Mouse (Mus musculus): ENCODE results near the gene A930017K11Rik. TPM values are rescaled to one million over a fixed set of nuclear protein-coding genes. Genes with fewer than 3 reads are reported as not detected.

The A930017K11Rik gene
- total RNA-seq, 2 experiments from 2014 or later = 0.34 to 0.47 TPM

DNA sequence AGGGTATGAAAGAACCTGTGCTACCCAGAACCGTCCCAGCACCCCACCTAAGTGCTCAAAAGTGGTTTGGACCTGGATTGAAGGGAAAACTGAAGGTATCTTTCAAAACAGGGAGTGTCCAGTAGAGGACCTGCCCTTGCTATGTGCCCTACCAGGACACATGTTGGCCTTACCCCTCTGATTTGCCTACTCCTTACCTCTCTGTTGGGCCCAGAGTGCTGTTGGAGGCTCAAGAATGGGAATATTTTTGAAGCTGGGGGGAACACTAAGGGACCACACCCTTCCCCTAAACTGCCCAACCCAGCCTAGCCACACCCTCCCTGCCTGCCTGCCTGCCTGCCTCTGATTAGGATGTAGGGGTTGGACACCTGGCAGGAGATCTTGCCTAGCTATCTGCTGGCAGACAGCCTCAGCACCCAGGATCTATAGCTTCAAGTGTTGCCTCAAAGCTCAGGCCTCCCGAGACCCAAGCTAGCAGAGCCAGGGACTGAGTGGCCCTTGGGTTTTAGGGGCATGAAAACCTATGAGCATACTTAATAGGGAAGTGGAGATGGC, 9.7 kb downstream of the A930017K11Rik start:
- no peak for DNase-seq (ENCODE audit: extremely low spot score in 1 of 2, low spot score in 1 of 2)

DNA sequence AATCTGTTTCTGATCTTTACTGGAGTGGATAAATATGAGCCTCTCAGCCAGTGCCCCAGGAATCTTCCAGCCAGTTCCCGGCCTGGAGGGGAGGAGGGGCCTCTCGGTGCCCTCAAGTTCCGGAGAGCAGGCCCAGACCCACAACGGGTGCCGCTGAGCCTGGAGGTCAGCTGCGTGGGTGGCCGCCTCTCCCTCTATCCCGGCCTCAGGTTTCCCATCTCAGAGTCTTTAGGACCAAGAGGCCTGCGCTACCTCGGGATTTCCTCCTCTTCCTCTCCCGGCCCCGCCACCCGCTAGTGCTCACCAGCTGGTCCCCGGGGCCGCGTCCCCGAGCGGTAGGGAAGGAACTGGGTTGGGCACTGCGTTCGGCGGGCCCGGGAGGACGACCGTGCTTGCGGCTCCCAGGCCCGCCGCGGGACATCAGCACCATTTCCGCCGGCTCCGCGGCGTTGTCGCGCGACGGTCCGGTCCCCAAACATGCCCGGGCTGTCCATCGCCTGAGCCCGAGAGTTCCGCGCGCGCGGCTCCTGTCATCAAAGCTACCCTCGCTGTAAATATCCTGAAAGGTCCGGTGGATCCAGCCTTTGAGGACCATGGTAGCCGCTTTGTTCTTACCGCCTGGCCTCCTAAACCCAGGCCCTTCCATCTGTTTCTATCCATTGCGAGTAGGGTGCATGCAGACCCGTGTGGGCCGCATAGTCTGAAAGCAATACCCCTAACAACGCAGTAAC, 10.7 kb downstream of the A930017K11Rik start:
- DNase-seq (ENCODE audit: extremely low spot score in 1 of 2, low spot score in 1 of 2) = peak; percentile 77 to 81

DNA sequence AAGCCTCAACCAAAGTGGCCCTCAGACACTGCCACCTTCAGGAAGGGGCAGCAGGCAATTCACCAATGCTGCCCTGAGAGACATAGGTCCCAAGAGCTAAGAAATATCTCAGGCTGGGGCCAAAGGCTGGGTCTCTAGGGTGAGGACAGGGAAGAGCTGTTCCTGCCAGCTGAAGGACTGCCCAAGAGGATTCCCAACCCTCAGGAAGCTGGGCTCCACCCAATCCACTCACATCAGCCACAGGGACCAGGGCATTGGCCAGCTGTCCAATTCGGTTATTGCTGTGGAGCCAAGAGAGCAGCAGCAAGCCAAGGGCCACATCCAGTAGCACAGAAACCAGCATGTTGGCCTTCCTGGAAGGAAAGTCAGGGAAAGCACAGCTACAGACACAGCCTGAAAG, 17.8 kb downstream of the A930017K11Rik start:
- DNase-seq (ENCODE audit: extremely low spot score in 1 of 2, low spot score in 1 of 2) = no peak

DNA sequence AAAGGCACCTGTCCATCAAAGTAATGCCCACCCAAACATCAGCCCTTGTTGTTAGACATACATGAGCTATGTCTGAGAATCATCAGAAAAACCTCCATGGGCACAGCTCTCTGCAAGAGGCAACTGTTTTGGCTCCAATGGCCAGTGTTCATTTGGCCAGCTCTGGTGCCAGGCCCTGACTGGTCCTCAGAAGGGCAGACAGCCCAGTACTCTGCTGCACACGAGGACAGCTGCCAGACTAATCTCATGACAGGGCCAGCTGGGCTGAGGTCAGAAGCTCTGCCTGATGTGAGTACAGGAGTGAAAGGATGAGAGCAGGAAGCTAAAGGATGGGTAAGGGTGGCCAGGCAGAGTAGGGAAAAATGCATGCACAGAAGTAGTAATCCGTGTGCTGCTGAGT, 27.0 kb downstream of the A930017K11Rik start:
- DNase-seq (ENCODE audit: extremely low spot score in 1 of 2, low spot score in 1 of 2) = no peak

DNA sequence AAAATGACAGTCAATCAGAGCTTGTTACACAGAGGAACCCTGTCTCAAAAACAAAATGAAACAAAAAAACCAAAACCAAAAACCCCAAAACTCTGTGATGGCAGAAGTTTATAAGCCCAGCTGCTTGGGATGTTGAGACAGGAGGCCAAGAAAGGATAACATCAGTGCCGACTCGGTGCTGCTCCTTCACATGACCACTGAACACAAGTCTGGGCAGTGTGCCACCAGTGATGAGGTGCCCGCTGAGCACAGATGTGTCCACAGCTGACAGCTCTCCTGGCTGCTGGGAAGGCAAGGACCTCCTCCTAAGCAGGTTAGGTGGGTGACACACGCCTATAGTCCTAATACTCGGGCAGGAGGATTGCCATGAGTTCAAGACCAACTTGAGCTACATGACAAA, 30.2 kb downstream of the A930017K11Rik start:
- DNase-seq (ENCODE audit: extremely low spot score in 1 of 2, low spot score in 1 of 2) = no peak

DNA sequence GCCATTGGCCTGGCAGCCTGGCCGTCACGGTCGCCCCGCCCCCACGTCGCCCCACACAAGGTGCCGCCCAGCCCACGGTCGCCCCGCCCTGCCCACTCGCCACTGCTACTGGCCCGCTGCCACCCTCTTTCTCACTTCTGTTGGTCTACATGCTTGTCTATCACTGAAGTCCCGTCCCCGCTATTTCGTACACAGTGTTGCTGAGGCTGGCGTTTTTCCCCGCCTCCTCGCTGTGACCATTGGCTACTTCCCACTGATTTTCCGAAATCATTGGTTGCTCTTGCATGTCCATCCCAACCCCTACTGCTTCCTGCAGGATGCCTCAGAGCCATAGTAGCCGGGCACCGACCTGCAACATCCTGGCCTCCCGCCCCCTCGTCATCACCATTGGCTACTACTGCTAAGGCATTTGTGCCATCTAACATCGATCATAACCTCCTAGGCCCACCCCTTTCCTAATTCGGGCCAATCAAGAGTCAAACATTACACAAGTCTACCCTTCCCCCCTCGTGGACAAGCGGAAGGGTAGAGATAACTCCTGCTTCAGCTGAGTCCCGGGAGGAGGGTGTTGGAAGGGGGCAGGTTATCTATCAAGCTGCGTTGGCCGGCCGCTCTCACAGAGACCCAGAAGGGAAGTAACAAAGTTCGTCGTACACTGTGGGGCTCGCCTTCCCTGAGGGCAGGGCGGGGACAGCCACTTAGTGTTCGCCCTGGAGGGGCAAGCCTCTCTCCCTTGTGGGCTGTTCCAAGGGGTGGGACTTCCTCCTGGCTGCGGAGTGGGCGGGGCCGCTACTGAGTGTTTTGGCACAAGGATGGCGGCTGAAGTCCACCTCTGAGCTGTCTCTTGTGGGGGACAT, 32.4 kb downstream of the A930017K11Rik start:
- DNase-seq (ENCODE audit: extremely low spot score in 1 of 2, low spot score in 1 of 2) = peak; percentile 100

DNA sequence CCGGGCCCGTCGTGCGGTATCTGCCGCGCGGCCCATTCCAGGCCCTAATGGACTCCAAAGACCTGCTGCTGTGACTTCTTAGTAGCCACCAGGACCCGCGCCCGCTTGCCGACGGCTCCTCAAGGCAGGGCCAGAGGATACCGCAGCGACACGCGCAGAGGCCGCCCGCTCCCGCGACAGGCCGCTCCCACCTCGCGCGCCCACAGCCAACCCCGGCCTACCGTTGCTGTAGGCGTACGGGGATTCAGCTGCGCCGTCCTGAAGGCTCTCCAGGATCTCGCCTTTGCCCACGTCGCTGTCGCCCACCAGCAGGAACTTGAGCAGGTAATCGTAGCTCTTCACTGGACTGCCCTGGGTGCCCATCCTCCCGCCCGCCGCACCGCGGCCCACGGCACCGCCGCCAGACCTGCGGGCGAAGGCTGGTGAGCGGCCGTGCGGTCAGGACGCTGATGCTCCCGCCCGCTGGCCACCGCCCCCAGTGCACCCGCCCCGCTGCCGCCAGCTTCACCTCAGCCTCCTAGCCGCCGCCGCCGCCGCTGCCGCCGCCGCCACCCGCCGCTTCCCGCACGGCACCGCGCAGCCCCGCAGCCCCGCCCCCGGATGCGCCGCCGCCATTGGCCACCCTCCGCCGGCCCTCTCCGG, 33.1 kb downstream of the A930017K11Rik start, which contains the start of gene Rab40c:
TSS of gene Rab40c (minus strand) at position 584 of the 642 bp plus-strand sequence.
- peak in 1 of 2 experiments; percentile 23 for DNase-seq (ENCODE audit: extremely low spot score in 1 of 2, low spot score in 1 of 2)

DNA sequence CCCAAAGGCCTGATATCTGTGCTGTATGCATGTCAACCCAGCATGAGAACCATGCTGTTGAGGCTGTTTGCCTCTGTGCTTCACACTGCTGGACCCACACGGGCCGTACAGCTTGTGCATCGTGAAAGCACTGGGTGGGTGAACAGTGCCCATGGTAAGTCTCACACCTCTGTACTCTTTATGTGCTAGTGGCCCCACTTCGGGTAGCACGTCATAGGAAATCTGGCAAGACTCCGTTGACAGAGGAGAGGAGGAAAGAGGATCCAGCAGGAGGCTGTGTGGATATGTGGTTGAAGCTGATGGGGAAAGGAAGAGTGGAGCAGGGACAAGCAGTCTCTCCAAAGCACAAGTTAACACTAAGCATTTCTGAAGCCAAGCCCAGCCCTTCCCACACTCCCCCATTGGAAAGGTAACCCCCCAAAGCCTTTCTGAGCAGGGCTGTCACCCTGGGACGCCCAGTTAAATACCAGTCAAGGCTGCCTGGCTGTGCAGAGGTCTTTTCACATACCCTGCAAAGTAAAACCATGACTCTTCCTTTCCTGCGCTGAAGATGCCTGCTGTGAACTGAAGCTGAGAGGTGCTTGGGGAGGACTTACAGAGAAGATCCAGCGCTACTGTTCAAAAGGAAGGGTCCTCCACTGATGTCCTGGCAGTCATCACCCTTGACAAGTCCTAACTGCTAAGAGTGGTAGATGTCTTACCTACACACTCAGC, 34.2 kb downstream of the A930017K11Rik start:
- no peak for DNase-seq (ENCODE audit: extremely low spot score in 1 of 2, low spot score in 1 of 2)

DNA sequence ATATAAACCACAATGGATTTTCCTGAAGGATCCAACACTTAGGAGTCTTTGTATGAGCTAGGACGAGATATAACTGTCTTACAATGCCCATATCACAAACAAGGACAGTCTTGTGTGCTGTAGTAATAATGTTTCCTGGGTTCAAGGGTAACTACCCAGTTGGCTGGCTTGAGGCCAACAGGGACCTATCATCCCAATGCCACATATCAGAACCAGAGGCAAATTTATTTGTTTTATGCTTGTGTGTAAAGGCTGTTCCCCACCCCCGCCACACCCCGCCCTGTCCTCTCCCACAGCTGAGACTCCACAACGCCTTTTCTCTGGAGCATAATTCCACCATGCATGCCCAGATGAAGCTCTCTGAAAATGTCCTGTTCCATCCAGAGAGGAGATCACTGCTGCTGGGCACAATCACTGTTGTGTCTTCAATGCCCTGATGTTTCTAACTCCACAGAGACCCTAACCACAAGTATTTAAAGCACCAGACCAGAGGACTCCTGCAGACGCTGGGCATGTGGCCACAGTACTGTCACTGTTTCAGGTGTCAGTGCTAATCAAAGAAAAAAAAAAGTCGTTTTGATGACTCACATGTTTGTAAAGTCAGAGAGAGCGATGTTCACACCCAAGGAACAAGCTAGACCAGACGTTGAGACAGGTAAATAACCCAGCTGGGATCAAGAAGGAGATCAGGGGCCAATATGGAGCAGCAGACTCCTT, 35.3 kb downstream of the A930017K11Rik start:
- DNase-seq (ENCODE audit: extremely low spot score in 1 of 2, low spot score in 1 of 2) = no peak

DNA sequence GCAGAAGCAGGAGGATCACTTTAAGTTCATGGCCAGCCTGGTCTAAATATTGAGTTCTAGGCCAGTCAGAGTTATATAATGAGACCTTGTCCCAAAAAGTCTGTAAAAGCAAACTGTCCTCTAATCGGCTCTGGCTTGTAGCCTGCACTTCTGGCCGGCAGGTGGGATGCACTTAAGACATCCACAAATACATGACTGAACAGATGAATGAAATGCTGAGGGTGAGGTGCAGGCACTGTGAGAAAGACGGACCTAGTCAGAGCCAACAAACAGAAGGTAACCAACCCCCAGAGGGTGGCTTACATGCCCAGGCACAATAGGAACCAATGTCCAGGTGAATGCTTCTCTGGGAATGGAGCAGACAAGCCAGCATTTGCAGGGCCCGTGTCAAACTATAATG, 38.1 kb downstream of the A930017K11Rik start:
- DNase-seq (ENCODE audit: extremely low spot score in 1 of 2, low spot score in 1 of 2) = no peak

DNA sequence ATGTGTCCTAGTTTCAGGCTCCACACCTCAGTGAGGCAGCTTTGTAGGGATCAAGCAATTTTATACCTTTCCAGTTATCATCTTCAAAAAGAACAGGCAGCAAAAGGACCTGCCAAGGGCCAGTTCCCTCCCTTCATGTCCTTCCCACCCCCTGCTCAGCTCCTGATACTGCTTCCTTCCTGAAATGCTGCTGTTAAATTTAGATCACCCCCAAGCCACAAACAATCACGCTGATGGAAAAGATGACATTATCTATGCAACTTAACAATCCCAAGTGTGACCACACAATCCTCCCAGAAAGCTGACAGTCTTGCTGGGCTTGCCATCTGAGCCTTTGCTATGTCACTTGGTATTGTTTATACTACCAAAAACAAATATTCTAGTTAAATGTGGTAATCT, 38.5 kb downstream of the A930017K11Rik start:
- no peak for DNase-seq (ENCODE audit: extremely low spot score in 1 of 2, low spot score in 1 of 2)

DNA sequence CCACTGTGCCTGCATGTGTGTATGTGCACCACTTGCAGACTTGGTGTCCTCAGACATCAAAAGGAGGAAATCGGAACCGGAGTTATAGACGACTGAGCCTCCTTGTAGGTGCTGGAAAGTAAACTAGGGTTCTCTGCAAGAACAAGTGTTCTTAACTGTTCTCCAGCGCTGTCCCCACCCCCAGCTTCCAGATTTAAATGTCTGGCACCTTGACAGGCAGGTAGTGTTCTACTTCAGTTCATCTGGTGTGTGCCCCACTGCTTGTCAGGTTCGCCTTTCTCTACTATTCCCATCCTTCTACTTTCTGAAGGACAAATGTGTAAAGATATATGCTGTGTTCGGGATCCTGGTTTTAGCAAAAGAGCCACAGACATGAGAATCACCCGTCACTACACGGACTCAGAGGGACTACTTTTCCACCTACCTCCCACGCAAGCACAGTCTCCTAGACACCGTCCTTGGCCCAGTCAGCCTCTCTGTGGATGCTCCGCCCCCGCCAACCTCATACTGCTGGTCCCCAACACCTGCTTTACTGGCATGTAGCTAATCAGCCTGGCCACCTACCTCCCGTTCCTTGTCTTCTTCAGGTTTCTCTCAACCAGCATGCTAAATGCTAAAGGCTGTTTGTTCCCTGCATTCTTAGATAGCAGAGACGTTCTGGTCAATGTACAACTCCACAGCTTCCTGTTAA, 39.0 kb downstream of the A930017K11Rik start:
- DNase-seq (ENCODE audit: extremely low spot score in 1 of 2, low spot score in 1 of 2) = peak; percentile 33 to 47

DNA sequence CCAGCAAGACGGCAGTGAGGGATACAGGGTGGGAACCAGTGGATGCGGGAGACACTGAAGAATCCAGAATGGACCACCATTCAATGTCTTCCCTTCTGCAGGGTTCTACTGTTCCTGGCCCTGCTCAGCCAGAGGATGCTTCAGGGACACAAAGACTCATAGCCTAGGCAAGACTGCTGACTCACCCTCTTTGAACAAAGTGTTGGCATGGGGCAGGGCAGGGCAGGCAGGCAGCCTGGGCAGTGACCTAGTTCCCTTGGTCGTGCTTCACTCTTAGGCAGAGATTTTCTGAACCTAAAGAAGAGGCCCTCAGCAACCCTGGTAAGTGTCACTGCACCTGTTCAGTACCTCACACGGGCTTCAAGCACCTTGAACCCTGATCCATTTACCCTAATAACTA, 40.5 kb downstream of the A930017K11Rik start:
- DNase-seq (ENCODE audit: extremely low spot score in 1 of 2, low spot score in 1 of 2) = no peak

DNA sequence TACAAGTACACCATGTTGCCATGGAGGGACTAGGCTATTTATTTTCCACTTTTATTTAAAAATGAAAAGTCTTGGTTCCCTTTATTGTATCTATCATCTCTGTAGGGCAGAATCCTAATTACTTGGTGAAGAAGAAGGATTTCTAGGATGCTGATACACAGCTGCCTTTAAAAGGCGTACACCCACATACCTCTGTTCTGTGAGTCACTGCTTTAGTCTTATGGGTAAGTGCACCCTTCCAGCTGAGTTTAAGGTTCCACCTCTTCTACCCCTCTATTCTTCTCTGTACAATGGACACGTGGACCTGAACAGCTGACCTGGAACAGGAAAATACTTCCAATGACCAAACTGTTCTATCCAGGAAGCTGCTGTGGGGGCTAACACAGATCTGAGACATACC, 44.7 kb downstream of the A930017K11Rik start:
- no peak for DNase-seq (ENCODE audit: extremely low spot score in 1 of 2, low spot score in 1 of 2)

DNA sequence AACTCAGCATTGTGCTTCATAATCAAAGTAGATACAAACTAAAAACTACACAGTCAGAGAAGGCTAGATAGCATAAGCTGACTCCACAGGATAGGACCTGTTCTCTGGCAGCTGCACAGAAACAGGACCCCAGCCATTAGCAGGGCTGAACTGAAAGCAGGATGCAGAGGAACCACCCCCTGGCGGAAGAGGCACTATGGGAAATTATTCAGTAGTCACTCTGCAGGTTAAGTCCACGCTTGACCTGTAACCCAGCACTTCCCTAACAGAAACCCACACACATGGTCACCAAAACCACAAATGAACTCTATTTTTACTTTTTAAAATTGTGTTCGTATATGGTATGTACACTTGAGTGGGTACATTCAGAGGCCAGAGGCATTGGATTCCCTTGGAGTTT, 49.3 kb downstream of the A930017K11Rik start:
- no peak for DNase-seq (ENCODE audit: extremely low spot score in 1 of 2, low spot score in 1 of 2)

DNA sequence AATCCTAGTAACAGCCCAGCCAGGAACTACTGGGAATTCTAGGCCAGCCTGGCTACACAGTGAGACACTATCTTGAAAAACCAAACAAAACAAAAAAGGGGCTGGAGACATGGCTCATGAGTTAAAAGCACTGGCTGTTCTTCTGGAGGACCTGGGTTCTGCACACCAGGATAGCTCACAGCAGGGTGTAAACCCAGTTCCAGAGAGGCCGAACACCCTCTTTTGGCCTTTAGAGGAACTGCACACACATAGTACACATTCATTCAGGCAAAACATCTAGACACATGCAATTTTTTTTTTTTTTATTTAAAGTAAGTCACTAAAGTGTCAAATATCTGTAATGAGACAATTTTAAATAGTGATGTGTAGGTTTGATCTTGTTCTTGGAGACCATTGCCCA, 52.2 kb downstream of the A930017K11Rik start:
- DNase-seq (ENCODE audit: extremely low spot score in 1 of 2, low spot score in 1 of 2) = no peak

All from layer of hippocampus, postnatal 25 days (tissue).